Mouse (Mus musculus): ENCODE measurements around the gene Map3k15.

GRCm38 (mm10) chrX:160113777-160114176 is 125.5 kb downstream of the Map3k15 start:
- TF ChIP-seq GATA1 (IDR thresholded peaks at IDR 0.05; ENCODE audit: low read length) = no peak
- TF ChIP-seq TAL1 (IDR thresholded peaks at IDR 0.05; ENCODE audit: low read length) = no peak
